22 mouse cellular contexts compared by ENCODE assay signal in genomic region chr8:9404651-9405050, GRCm38 (mm10).
A peak's percentile ranks its signal among the peaks of the same experiment; 100 is the strongest.
DNase-seq lines count a peak whose midpoint lies in the region; ATAC-seq and TF ChIP-seq lines count a peak whose summit lies in the region.
"Had no signal": no experiment of that assay in that cellular context is flagged by ENCODE, and none has a peak within 500 bp of the region (broad histone marks: within the 10 kb centered on the region; RNA-seq: fewer than 3 reads in every experiment).

No protein-coding gene starts in this region.

- no peak overlapping the region for H3K27ac ChIP-seq in midbrain, embryonic 11.5 days (ENCODE audit: low read depth, low read length)
- H3K27ac ChIP-seq in midbrain, embryonic 16.5 days (ENCODE audit: low read length) = no peak overlapping the region

- no peaks in the 10 kb centered on the region for H3K9me3 ChIP-seq in midbrain, embryonic 11.5 days (ENCODE audit: control insufficient read depth, low read length)
- H3K9me3 ChIP-seq in midbrain, embryonic 16.5 days (replicated peaks; ENCODE audit: control insufficient read depth, low read length, poor library complexity, severe bottlenecking) = no peaks in the 10 kb centered on the region
- H3K9me3 ChIP-seq in G1E (replicated peaks) = no peaks in the 10 kb centered on the region

- 82% methylated on average over 3 of the region's 3 CpGs for WGBS in midbrain, embryonic 11.5 days
- 87% methylated on average over 3 of the region's 3 CpGs for WGBS in midbrain, embryonic 16.5 days

- no peak overlapping the region for H3K4me2 ChIP-seq in midbrain, embryonic 11.5 days
- no peak overlapping the region for H3K4me2 ChIP-seq in midbrain, embryonic 16.5 days (ENCODE audit: low read length)

- H3K36me3 ChIP-seq in midbrain, embryonic 11.5 days (ENCODE audit: control insufficient read depth, insufficient read depth, low read length) = no peaks in the 10 kb centered on the region
- no peaks in the 10 kb centered on the region for H3K36me3 ChIP-seq in midbrain, embryonic 16.5 days (ENCODE audit: control insufficient read depth, insufficient read depth, low read length)
- no peaks in the 10 kb centered on the region for H3K36me3 ChIP-seq in G1E (replicated peaks)

- no peak for TF ChIP-seq CTCF in G1E (IDR thresholded peaks at IDR 0.05; ENCODE audit: low read depth, low read length)

- no peaks in the 10 kb centered on the region for H3K4me1 ChIP-seq in midbrain, embryonic 11.5 days (ENCODE audit: control insufficient read depth, insufficient read depth, low read length)
- no peaks in the 10 kb centered on the region for H3K4me1 ChIP-seq in midbrain, embryonic 16.5 days (ENCODE audit: control insufficient read depth, insufficient read depth, low read length)
- peaks cover 9% of the 10 kb centered on the region for H3K4me1 ChIP-seq in G1E (ENCODE audit: insufficient read depth, low read depth, low read length)

- DNase-seq in midbrain, embryonic 11.5 days (ENCODE audit: low spot score, missing footprints) = peak; percentile 59
- DNase-seq in 416B (ENCODE audit: low read depth) = peak; percentile 42
- DNase-seq in G1E (ENCODE audit: low spot score) = no peak
- no peak for DNase-seq in adrenal gland, postnatal 14 days
- DNase-seq in kidney, postnatal 4 days = no peak
- DNase-seq: adrenal gland, adult 2 months; adrenal gland, adult 8-10 months; adrenal gland, postnatal 10 days; adrenal gland, postnatal 25 days; adrenal gland, postnatal 36 days; B cell, adult 2 months; cerebellum, adult 11 months; cerebellum, adult 11-12 months; cerebellum, adult 18-20 months; cerebellum, adult 2 months; cerebellum, adult 8-10 months; cerebellum, adult 9-10 months had no signal

- no peaks in the 10 kb centered on the region for H3K27me3 ChIP-seq in midbrain, embryonic 11.5 days (ENCODE audit: control insufficient read depth, insufficient read depth, low read length)
- no peaks in the 10 kb centered on the region for H3K27me3 ChIP-seq in midbrain, embryonic 16.5 days (ENCODE audit: control insufficient read depth, insufficient read depth, low read depth, low read length)
- no peaks in the 10 kb centered on the region for H3K27me3 ChIP-seq in G1E (ENCODE audit: insufficient read depth, low read length)
- H3K27me3 ChIP-seq: CH12.LX had no signal

- no peak for ATAC-seq in midbrain, embryonic 11.5 days (ENCODE audit: low FRiP score)
- no peak for ATAC-seq in midbrain, embryonic 16.5 days
- ATAC-seq in G1E (ENCODE audit: extremely low read depth, insufficient number of reproducible peaks, low FRiP score, poor library complexity, severe bottlenecking) = peak; percentile 78; the same call in 1 of the 2 replicates
- ATAC-seq: activated CD4-positive, CD25-positive, alpha-beta regulatory T cell, adult 4 months; CD4-positive, CD25-positive, alpha-beta regulatory T cell, adult 4 months; Patski had no signal

- no peak overlapping the region for H3K4me3 ChIP-seq in midbrain, embryonic 11.5 days (ENCODE audit: low read depth, low read length)
- H3K4me3 ChIP-seq in midbrain, embryonic 16.5 days (ENCODE audit: low read depth, low read length) = no peak overlapping the region
- no peak overlapping the region for H3K4me3 ChIP-seq in G1E (ENCODE audit: low read depth, low read length)

- no peak overlapping the region for H3K9ac ChIP-seq in midbrain, embryonic 11.5 days (ENCODE audit: low read length)
- no peak overlapping the region for H3K9ac ChIP-seq in midbrain, embryonic 16.5 days (ENCODE audit: low read depth, low read length)

Comparison
In these comparisons a context has a peak if more than half of its experiments do, and no peak if none do; other contexts are left out.
1. DNase-seq: peak in midbrain, embryonic 11.5 days (single experiment) and 416B (single experiment); none in G1E (single experiment), adrenal gland, postnatal 14 days (single experiment) and kidney, postnatal 4 days (0 of 2).